Mouse (Mus musculus): ENCODE measurements around the gene Tas2r108. TPM values are rescaled to one million over a fixed set of nuclear protein-coding genes. Genes with fewer than 3 reads are reported as not detected.

Tas2r108 gene
- polyA plus RNA-seq, 1 experiment from 2014 or later, result not detected

- H3K27ac ChIP-seq (replicated peaks; ENCODE audit: low read depth, low read length), result no peak within 1 kb of the TSS
These were observed 2.4 kb upstream of the Tas2r108 start, which contains the start of gene Tas2r137 for GRCm38 (mm10) chr6:40490933-40491332. TSS of gene Tas2r137 (plus strand) at chr6:40491233.

DNA sequence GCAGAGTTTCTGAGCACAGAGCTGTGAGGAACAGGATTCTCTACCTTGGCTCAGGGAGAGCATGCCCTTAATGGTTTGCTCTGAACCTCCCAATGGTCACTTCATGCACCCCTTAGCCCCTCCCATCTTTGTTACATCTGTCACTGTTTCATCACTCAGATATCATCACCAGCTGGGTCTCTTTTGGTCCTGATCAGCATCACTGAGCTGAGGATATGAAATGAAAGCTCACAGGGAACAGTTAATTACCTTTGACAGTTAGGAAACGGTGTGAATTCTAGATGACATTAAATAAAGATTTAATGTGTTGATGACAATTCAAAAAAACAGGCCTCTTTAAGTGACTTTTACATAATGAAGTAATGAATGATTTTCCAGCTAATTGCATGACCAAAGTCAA, 26.1 kb downstream of the Tas2r108 start, which contains the start of gene Prss37:
Prss37 (minus strand) TSS at position 101 of the 400 bp plus-strand sequence.
- no peak within 1 kb of the TSS for H3K27ac ChIP-seq (replicated peaks; ENCODE audit: low read depth, low read length)
- ATAC-seq (ENCODE audit: low read depth), result no peak

More at GRCm38 (mm10) chr6:40490933-40491332, 2.4 kb upstream of the Tas2r108 start, which contains the start of gene Tas2r137:
- no peak within 1 kb of the TSS for H3K4me2 ChIP-seq (ENCODE audit: low read depth, low read length)
- ATAC-seq (ENCODE audit: low read depth) (no peak), DNase-seq (ENCODE audit: low spot score) (no peak)
- no peaks in the 10 kb centered on the region for H3K4me1 ChIP-seq (ENCODE audit: control insufficient read depth, insufficient read depth, low read length)
- no peak within 1 kb of the TSS for H3K4me3 ChIP-seq (ENCODE audit: low read depth, low read length)
- H3K36me3 ChIP-seq (ENCODE audit: control insufficient read depth, insufficient read depth, low read length), result no peaks in the 10 kb centered on the region
- no peak within 1 kb of the TSS for H3K9ac ChIP-seq (ENCODE audit: low read depth, low read length)
- H3K9me3 ChIP-seq (ENCODE audit: control insufficient read depth, low read length), result no peaks in the 10 kb centered on the region
- no peaks in the 10 kb centered on the region for H3K27me3 ChIP-seq (replicated peaks; ENCODE audit: control insufficient read depth, insufficient read depth, low read length)

More for the DNA sequence above, 26.1 kb downstream of the Tas2r108 start, which contains the start of gene Prss37:
- no peak for DNase-seq (ENCODE audit: low spot score)
- H3K36me3 ChIP-seq (ENCODE audit: control insufficient read depth, insufficient read depth, low read length), result no peaks in the 10 kb centered on the region
- H3K9me3 ChIP-seq (ENCODE audit: control insufficient read depth, low read length), result no peaks in the 10 kb centered on the region
- H3K4me1 ChIP-seq (ENCODE audit: control insufficient read depth, insufficient read depth, low read length), result no peaks in the 10 kb centered on the region
- no peak within 1 kb of the TSS for H3K4me2 ChIP-seq (ENCODE audit: low read depth, low read length)
- H3K27me3 ChIP-seq (replicated peaks; ENCODE audit: control insufficient read depth, insufficient read depth, low read length), result no peaks in the 10 kb centered on the region
- H3K4me3 ChIP-seq (ENCODE audit: low read depth, low read length), result no peak within 1 kb of the TSS
- H3K9ac ChIP-seq (ENCODE audit: low read depth, low read length), result no peak within 1 kb of the TSS
- WGBS, result 67% methylated on average over 1 of the region's 1 CpGs

Other genes starting within 250 kb of the Tas2r108 start
- gene Agk, start 168.4 kb upstream of the Tas2r108 start, polyA plus RNA-seq (2014; fragmentation: Nextera tagmentation; extraction: Ambion mirVana), result 41.4 and 45.0 TPM in 2 replicates
- 9.1 and 9.2 TPM in 2 replicates for gene E330009J07Rik, start 57.4 kb upstream of the Tas2r108 start, polyA plus RNA-seq (2014; fragmentation: Nextera tagmentation; extraction: Ambion mirVana)
- 0.09 and 0.51 TPM in 2 replicates for gene Wee2, start 54.4 kb upstream of the Tas2r108 start, polyA plus RNA-seq (2014; fragmentation: Nextera tagmentation; extraction: Ambion mirVana)
- 126 and 128 TPM in 2 replicates for gene Ssbp1, start 22.2 kb upstream of the Tas2r108 start, polyA plus RNA-seq (2014; fragmentation: Nextera tagmentation; extraction: Ambion mirVana)
- gene Tas2r137, start 2.3 kb upstream of the Tas2r108 start, polyA plus RNA-seq (2014; fragmentation: Nextera tagmentation; extraction: Ambion mirVana), result not detected in 2 replicates
- not detected in 2 replicates for gene Prss37, start 26.0 kb downstream of the Tas2r108 start, polyA plus RNA-seq (2014; fragmentation: Nextera tagmentation; extraction: Ambion mirVana)
- gene Olfr461, start 61.5 kb downstream of the Tas2r108 start, polyA plus RNA-seq (2014; fragmentation: Nextera tagmentation; extraction: Ambion mirVana), result not detected in 2 replicates
- 0.15 TPM in 1 of 2 replicates, not detected in the other for gene Olfr460, start 76.0 kb downstream of the Tas2r108 start, polyA plus RNA-seq (2014; fragmentation: Nextera tagmentation; extraction: Ambion mirVana)
- gene Clec5a, start 92.3 kb downstream of the Tas2r108 start, polyA plus RNA-seq (2014; fragmentation: Nextera tagmentation; extraction: Ambion mirVana), result 1.6 and 2.1 TPM in 2 replicates
- not detected in 2 replicates for gene Tas2r138, start 119.8 kb downstream of the Tas2r108 start, polyA plus RNA-seq (2014; fragmentation: Nextera tagmentation; extraction: Ambion mirVana)
- 0.07 and 0.14 TPM in 2 replicates for gene Mgam, start 135.3 kb downstream of the Tas2r108 start, polyA plus RNA-seq (2014; fragmentation: Nextera tagmentation; extraction: Ambion mirVana)

All from embryonic facial prominence, embryonic 14.5 days (tissue).